Mouse (Mus musculus): ENCODE measurements at regions not wholly inside any gene's neighbourhood (a gene's known extent, or its start where the extent isn't known, plus 50 kb on each side); places are given as distances from the start of the nearest gene placed in this dataset.
"Not testable (repeated sequence)": the region's sequence is repeated elsewhere in the genome, so short reads cannot be mapped to it uniquely, and the experiment has no call there.

- DNase-seq (ENCODE audit: inconsistent age in 2 of 2, low spot score in 1 of 2), result no peak
Observed at GRCm38 (mm10) chr17:66206074-66206473, 82.8 kb downstream of the Ddx11 start.

GRCm38 (mm10) chr17:66207653-66208497 lies 84.6 kb downstream of the Ddx11 start:
- not testable (repeated sequence) for DNase-seq (ENCODE audit: inconsistent age in 2 of 2, low spot score in 1 of 2)

- not testable (repeated sequence) for DNase-seq (ENCODE audit: inconsistent age in 2 of 2, low spot score in 1 of 2)
Observed at GRCm38 (mm10) chr17:66208803-66209515, 85.6 kb downstream of the Ddx11 start.

- no peak for DNase-seq (ENCODE audit: inconsistent age in 2 of 2, low spot score in 1 of 2)
Observed at GRCm38 (mm10) chr17:66211561-66211960, 88.2 kb downstream of the Ddx11 start.

- no peak for DNase-seq (ENCODE audit: inconsistent age in 2 of 2, low spot score in 1 of 2)
Observed at GRCm38 (mm10) chr17:66212616-66213015, 89.3 kb downstream of the Ddx11 start.

GRCm38 (mm10) chr17:66218321-66218720 lies 95.0 kb downstream of the Ddx11 start:
- no peak for DNase-seq (ENCODE audit: inconsistent age in 2 of 2, low spot score in 1 of 2)

GRCm38 (mm10) chr17:66219669-66220435 lies 96.5 kb downstream of the Ddx11 start:
- DNase-seq (ENCODE audit: inconsistent age in 2 of 2, low spot score in 1 of 2), result no peak

GRCm38 (mm10) chr17:66221256-66221655 lies 97.9 kb downstream of the Ddx11 start:
- DNase-seq (ENCODE audit: inconsistent age in 2 of 2, low spot score in 1 of 2), result peak; percentile 40 to 81

GRCm38 (mm10) chr17:66223711-66224110 lies 100.4 kb downstream of the Ddx11 start:
- DNase-seq (ENCODE audit: inconsistent age in 2 of 2, low spot score in 1 of 2), result no peak

- no peak for DNase-seq (ENCODE audit: inconsistent age in 2 of 2, low spot score in 1 of 2)
Observed at GRCm38 (mm10) chr17:66224241-66224640, 100.9 kb downstream of the Ddx11 start.

- no peak for DNase-seq (ENCODE audit: inconsistent age in 2 of 2, low spot score in 1 of 2)
Observed at GRCm38 (mm10) chr17:66232391-66232790, 109.1 kb downstream of the Ddx11 start.

GRCm38 (mm10) chr17:66232891-66233421 lies 109.6 kb downstream of the Ddx11 start:
- DNase-seq (ENCODE audit: inconsistent age in 2 of 2, low spot score in 1 of 2), result no peak

GRCm38 (mm10) chr17:66233451-66233951 lies 110.2 kb downstream of the Ddx11 start:
- peak in 1 of 2 experiments; percentile 49 for DNase-seq (ENCODE audit: inconsistent age in 2 of 2, low spot score in 1 of 2)

- no peak for DNase-seq (ENCODE audit: inconsistent age in 2 of 2, low spot score in 1 of 2)
Observed at GRCm38 (mm10) chr17:66234432-66234831, 111.1 kb downstream of the Ddx11 start.

- peak; percentile 79 to 95 for DNase-seq (ENCODE audit: inconsistent age in 2 of 2, low spot score in 1 of 2)
Observed at GRCm38 (mm10) chr17:66235096-66235805, 111.9 kb downstream of the Ddx11 start.

GRCm38 (mm10) chr17:66235806-66236335 lies 112.6 kb downstream of the Ddx11 start:
- DNase-seq (ENCODE audit: inconsistent age in 2 of 2, low spot score in 1 of 2), result no peak

GRCm38 (mm10) chr17:66241868-66242622 lies 118.7 kb downstream of the Ddx11 start:
- DNase-seq (ENCODE audit: inconsistent age in 2 of 2, low spot score in 1 of 2), result peak; percentile 59 to 69

- no peak for DNase-seq (ENCODE audit: inconsistent age in 2 of 2, low spot score in 1 of 2)
Observed at GRCm38 (mm10) chr17:66244183-66244582, 120.9 kb downstream of the Ddx11 start.

GRCm38 (mm10) chr17:66246031-66246534 lies 122.8 kb downstream of the Ddx11 start:
- DNase-seq (ENCODE audit: inconsistent age in 2 of 2, low spot score in 1 of 2), result peak in 1 of 2 experiments; percentile 30
